Mouse (Mus musculus) thymus, adult 2 months (tissue): ENCODE data around the gene Usp49. TPM values are rescaled to one million over a fixed set of nuclear protein-coding genes. Genes with fewer than 3 reads are reported as not detected.

Experiments
- DNase-seq: peaks from one replicate; pipeline ENCODE4 v3.0.0; 2021
- H3K27ac ChIP-seq: fragments of 200-500 bp; 2 replicates; pipeline ENCODE4 v1.5.1; 2012; ENCODE audit warnings: low read length, control low read depth; ENCODE audit not compliant: control insufficient read depth, insufficient read depth
- H3K27me3 ChIP-seq: fragments of 200-500 bp; 2 replicates; pipeline ENCODE4 v1.6.1; 2012; ENCODE audit warnings: mild to moderate bottlenecking, low read length, moderate library complexity, mixed read lengths; ENCODE audit not compliant: control insufficient read depth, insufficient read depth
- H3K36me3 ChIP-seq: fragments of 200-500 bp; 2 replicates; pipeline ENCODE4 v1.6.1; 2012; ENCODE audit warnings: mild to moderate bottlenecking, low read length, moderate library complexity; ENCODE audit not compliant: control insufficient read depth, insufficient read depth
- H3K4me1 ChIP-seq: fragments of 200-500 bp; replicated peaks from 2 replicates; pipeline ENCODE4 v1.6.1; 2012; ENCODE audit warnings: low read length; ENCODE audit not compliant: control insufficient read depth, insufficient read depth
- H3K4me3 ChIP-seq: fragments of 200-500 bp; 2 replicates; pipeline ENCODE4 v1.5.1; 2012; ENCODE audit warnings: mild to moderate bottlenecking, low read length, control low read depth, moderate library complexity; ENCODE audit not compliant: control insufficient read depth, insufficient read depth
- CTCF ChIP-seq: fragments of 200-500 bp; IDR thresholded peaks from 2 replicates; pipeline ENCODE4 v1.5.1; 2012; ENCODE audit warnings: mild to moderate bottlenecking, control low read depth, low read length, moderate library complexity, borderline replicate concordance; ENCODE audit not compliant: control insufficient read depth, poor library complexity, insufficient read depth; ENCODE audit errors: extremely low read depth
- POLR2A ChIP-seq: fragments of 200-500 bp; IDR thresholded peaks from 2 replicates; pipeline ENCODE4 v1.6.1; 2012; ENCODE audit warnings: mild to moderate bottlenecking, low read length, control low read depth, moderate library complexity; ENCODE audit not compliant: control insufficient read depth, poor library complexity, insufficient read depth; ENCODE audit errors: extremely low read depth
- WGBS: fragments of 180-500 bp; shearing (Covaris S2); methylation state at CpG from one replicate; pipeline ENCODE4 v1.1.7; 2018; 5-methylcytosine and 5-hydroxymethylcytosine counted together
- polyA plus RNA-seq: library from polyadenylated mRNA; depleted of rRNA; stranded (reverse); fragments of >200 nt; gene quantifications from 2 replicates; pipeline ENCODE4 v1.2.3, GENCODE M21; 2012

The Usp49 gene
- polyA plus RNA-seq, 1 experiment = 12.5 TPM

GRCm38 (mm10) chr17:47678702-47679101, 48.2 kb downstream of the Usp49 start:
- Histone ChIP-seq H3K27ac (no peak overlapping the region), H3K4me1 (no peaks in the 10 kb centered on the region), H3K36me3 (peaks cover 19% of the 10 kb centered on the region; the same call in 1 of the 2 replicates), H3K4me3 (no peak overlapping the region), H3K27me3 (no peaks in the 10 kb centered on the region)
- DNase-seq = no peak
- TF ChIP-seq CTCF (no peak), POLR2A (no peak)
- WGBS = 95% methylated on average over 5 of the region's 5 CpGs

GRCm38 (mm10) chr17:47682836-47683235, 52.3 kb downstream of the Usp49 start:
- no peak for TF ChIP-seq POLR2A
- no peak for TF ChIP-seq CTCF

GRCm38 (mm10) chr17:47687409-47688343, 57.2 kb downstream of the Usp49 start:
- no peak overlapping the region for H3K27ac ChIP-seq
- no peaks in the 10 kb centered on the region for H3K27me3 ChIP-seq
- H3K36me3 ChIP-seq = no peaks in the 10 kb centered on the region
- peak; percentile 93 for DNase-seq
- peaks cover 17% of the 10 kb centered on the region for H3K4me1 ChIP-seq
- no peak for TF ChIP-seq CTCF
- TF ChIP-seq POLR2A = peak; percentile 69; the same call in 1 of the 2 replicates
- H3K4me3 ChIP-seq = peak overlapping the region; percentile 82
- under 1% methylated on average over 70 of the region's 70 CpGs for WGBS

More at GRCm38 (mm10) chr17:47682836-47683235, 52.3 kb downstream of the Usp49 start:
- Histone ChIP-seq H3K4me1 (peaks cover 7% of the 10 kb centered on the region), H3K36me3 (peaks cover 19% of the 10 kb centered on the region; the same call in 1 of the 2 replicates), H3K4me3 (no peak overlapping the region), H3K27ac (no peak overlapping the region), H3K27me3 (no peaks in the 10 kb centered on the region)
- WGBS = 56% methylated on average over 4 of the region's 4 CpGs
- no peak for DNase-seq

- 0% methylated on average over 9 of the region's 9 CpGs for WGBS
- DNase-seq = no peak
- Histone ChIP-seq H3K4me1 (peaks cover 17% of the 10 kb centered on the region), H3K36me3 (no peaks in the 10 kb centered on the region), H3K27ac (no peak within 1 kb of the TSS), H3K27me3 (no peaks in the 10 kb centered on the region), H3K4me3 (peak within 1 kb of the TSS; percentile 82)
- TF ChIP-seq POLR2A = no peak
- TF ChIP-seq CTCF = no peak
Observed at GRCm38 (mm10) chr17:47688344-47688607, 57.8 kb downstream of the Usp49 start, which contains the start of gene Tomm6. Gene Tomm6, minus strand, starts transcription at chr17:47688386.

- Histone ChIP-seq H3K4me3 (peak within 1 kb of the TSS; percentile 82), H3K4me1 (peaks cover 17% of the 10 kb centered on the region), H3K27ac (no peak within 1 kb of the TSS), H3K27me3 (no peaks in the 10 kb centered on the region), H3K36me3 (no peaks in the 10 kb centered on the region)
- 3% methylated on average over 58 of the region's 58 CpGs for WGBS
- DNase-seq = peak; percentile 53
- TF ChIP-seq CTCF (peak; percentile 29; the same call in 1 of the 2 replicates), POLR2A (no peak)
Observed at GRCm38 (mm10) chr17:47688608-47689575, 58.4 kb downstream of the Usp49 start, which contains the start of gene Frs3. Gene Frs3, plus strand, starts transcription at chr17:47689030.

- no peak overlapping the region for H3K4me3 ChIP-seq
- TF ChIP-seq CTCF (no peak), POLR2A (no peak)
- no peaks in the 10 kb centered on the region for H3K27me3 ChIP-seq
- H3K27ac ChIP-seq = no peak overlapping the region
- peaks cover 21% of the 10 kb centered on the region for H3K4me1 ChIP-seq
- H3K36me3 ChIP-seq = no peaks in the 10 kb centered on the region
- no peak for DNase-seq
- 89% methylated on average over 8 of the region's 8 CpGs for WGBS
Observed at GRCm38 (mm10) chr17:47689894-47690293, 59.4 kb downstream of the Usp49 start.
